8 mouse cellular contexts compared by ENCODE assay signal in the genomic region with DNA sequence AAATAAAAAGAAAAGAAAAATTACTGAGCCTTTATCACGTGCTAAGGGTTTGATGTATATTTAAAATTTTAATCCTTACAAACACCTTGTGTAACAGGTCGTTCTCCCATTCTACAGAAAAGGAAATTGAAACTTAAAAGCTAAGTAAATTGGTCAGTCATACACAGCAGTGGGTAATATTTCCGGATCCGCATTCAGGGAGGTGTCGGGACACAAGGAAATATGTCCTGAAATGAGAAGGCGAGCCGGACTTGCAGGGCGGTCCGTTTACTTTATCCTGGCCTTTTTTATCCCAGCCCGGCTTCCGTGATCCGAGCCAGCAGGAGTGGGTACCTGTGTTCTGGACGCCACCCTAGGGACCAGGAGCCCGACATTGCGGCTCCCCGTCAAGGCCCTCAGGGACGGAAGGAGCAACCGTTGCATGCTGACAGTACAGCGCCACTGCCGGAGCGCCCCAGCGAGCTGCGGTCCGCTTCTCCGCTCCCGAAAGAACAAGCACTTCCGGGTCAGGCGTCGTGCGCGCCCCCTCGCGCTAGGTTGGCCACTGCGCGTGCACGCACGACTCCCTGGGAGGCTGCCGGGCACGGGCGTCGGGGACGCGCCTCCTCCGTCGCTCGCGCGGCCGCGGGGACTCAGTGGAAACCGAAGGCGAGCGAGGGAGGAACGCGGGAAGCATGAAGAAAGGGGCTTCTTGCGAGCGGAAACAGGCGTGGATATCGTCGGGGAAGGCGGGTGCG. TPM values are rescaled to one million over a fixed set of nuclear protein-coding genes. Genes with fewer than 3 reads are reported as not detected.
DNase-seq lines count a peak whose midpoint lies in the region; ATAC-seq and TF ChIP-seq lines count a peak whose summit lies in the region.

A gene (plus strand): TSS at position 508 of the 737 bp plus-strand sequence.
A gene (minus strand): TSS at position 512 of the 737 bp plus-strand sequence.

- H3K9ac ChIP-seq in heart, embryonic 12.5 days: peak within 1 kb of the TSS; percentile 82
- peak within 1 kb of the TSS; percentile 83 for H3K9ac ChIP-seq in kidney, postnatal 0 days (ENCODE audit: low read depth, low read length)
- H3K9ac ChIP-seq in liver, embryonic 11.5 days (ENCODE audit: low read depth, low read length): peak within 1 kb of the TSS; percentile 91
- peak within 1 kb of the TSS; percentile 64 for H3K9ac ChIP-seq in stomach, embryonic 14.5 days (replicated peaks; ENCODE audit: low read depth, low read length)

- WGBS in heart, embryonic 12.5 days: under 1% methylated on average over 62 of the region's 62 CpGs
- WGBS in kidney, postnatal 0 days: under 1% methylated on average over 62 of the region's 62 CpGs
- under 1% methylated on average over 62 of the region's 62 CpGs for WGBS in liver, embryonic 11.5 days
- 1% methylated on average over 62 of the region's 62 CpGs for WGBS in stomach, embryonic 14.5 days

- H3K9me3 ChIP-seq in heart, embryonic 12.5 days (replicated peaks): no peaks in the 10 kb centered on the region
- H3K9me3 ChIP-seq in kidney, postnatal 0 days (replicated peaks; ENCODE audit: low read length): no peaks in the 10 kb centered on the region
- H3K9me3 ChIP-seq in liver, embryonic 11.5 days (ENCODE audit: control insufficient read depth, low read length): no peaks in the 10 kb centered on the region
- H3K9me3 ChIP-seq in stomach, embryonic 14.5 days (ENCODE audit: control insufficient read depth, low read depth, low read length): no peaks in the 10 kb centered on the region

- peaks cover 14% of the 10 kb centered on the region; the same call in 1 of the 2 replicates for H3K4me1 ChIP-seq in heart, embryonic 12.5 days (replicated peaks)
- no peaks in the 10 kb centered on the region for H3K4me1 ChIP-seq in kidney, postnatal 0 days (replicated peaks; ENCODE audit: insufficient read depth, low read length)
- peaks cover 11% of the 10 kb centered on the region for H3K4me1 ChIP-seq in liver, embryonic 11.5 days (replicated peaks; ENCODE audit: control insufficient read depth, insufficient read depth, low read length)
- 0 out of 2 replicates have a peak, but pooled peaks cover 2% of the 10 kb centered on the region for H3K4me1 ChIP-seq in stomach, embryonic 14.5 days (ENCODE audit: control insufficient read depth, insufficient read depth, low read length)

- peak within 1 kb of the TSS; percentile 61 for H3K4me2 ChIP-seq in heart, embryonic 12.5 days
- H3K4me2 ChIP-seq in kidney, postnatal 0 days (ENCODE audit: low read length): peak within 1 kb of the TSS; percentile 58
- peak within 1 kb of the TSS; percentile 80 for H3K4me2 ChIP-seq in liver, embryonic 11.5 days
- peak within 1 kb of the TSS; percentile 61 for H3K4me2 ChIP-seq in stomach, embryonic 14.5 days (replicated peaks; ENCODE audit: low read depth, low read length)

- peak within 1 kb of the TSS; percentile 92 for H3K27ac ChIP-seq in heart, embryonic 12.5 days (ENCODE audit: poor library complexity, severe bottlenecking)
- peak within 1 kb of the TSS; percentile 97 for H3K27ac ChIP-seq in kidney, postnatal 0 days
- peak within 1 kb of the TSS; percentile 92 for H3K27ac ChIP-seq in liver, embryonic 11.5 days (ENCODE audit: low read depth, low read length)
- H3K27ac ChIP-seq in stomach, embryonic 14.5 days (ENCODE audit: low read length): peak within 1 kb of the TSS; percentile 96

- peak within 1 kb of the TSS; percentile 74 for H3K4me3 ChIP-seq in heart, embryonic 12.5 days
- H3K4me3 ChIP-seq in kidney, postnatal 0 days (replicated peaks; ENCODE audit: low read depth, low read length): peak within 1 kb of the TSS; percentile 63
- H3K4me3 ChIP-seq in liver, embryonic 11.5 days (ENCODE audit: low read depth, low read length): peak within 1 kb of the TSS; percentile 61
- peak within 1 kb of the TSS; percentile 67 for H3K4me3 ChIP-seq in stomach, embryonic 14.5 days (ENCODE audit: low read depth, low read length)

- peak; percentile 25; the same call in 1 of the 2 replicates for TF ChIP-seq CTCF in kidney, postnatal 0 days (IDR thresholded peaks at IDR 0.05; ENCODE audit: low read depth)

- H3K36me3 ChIP-seq in heart, embryonic 12.5 days: peaks cover 31% of the 10 kb centered on the region
- H3K36me3 ChIP-seq in kidney, postnatal 0 days (ENCODE audit: insufficient read depth, low read length): 0 out of 2 replicates have a peak, but pooled peaks cover 10% of the 10 kb centered on the region
- H3K36me3 ChIP-seq in liver, embryonic 11.5 days (ENCODE audit: control insufficient read depth, insufficient read depth, low read length): peaks cover 9% of the 10 kb centered on the region
- peaks cover 19% of the 10 kb centered on the region for H3K36me3 ChIP-seq in stomach, embryonic 14.5 days (ENCODE audit: control insufficient read depth, insufficient read depth, low read length)

- DNase-seq in CD4-positive helper T cell, adult 2 months (ENCODE audit: low read depth, low spot score): peak; percentile 98
- DNase-seq in brain, embryonic 18.5 days (ENCODE audit: low read depth, low spot score): peak; percentile 86
- DNase-seq in kidney, postnatal 0 days (ENCODE audit: low spot score): peak; percentile 96
- peak; percentile 98 for DNase-seq in liver, embryonic 11.5 days (ENCODE audit: low spot score)
- DNase-seq in naive thymus-derived CD4-positive, alpha-beta T cell, adult 2 months (ENCODE audit: low read depth): peak; percentile 98

- ATAC-seq in erythroid progenitor cell, adult 5-6 weeks (replicated peaks; ENCODE audit: low FRiP score, poor library complexity, severe bottlenecking): peak; percentile 93
- peak; percentile 90 for ATAC-seq in heart, embryonic 12.5 days (ENCODE audit: insufficient number of reproducible peaks, low FRiP score)
- peak; percentile 87 for ATAC-seq in kidney, postnatal 0 days (replicated peaks; ENCODE audit: low FRiP score, low read depth)
- ATAC-seq in liver, embryonic 11.5 days (replicated peaks; ENCODE audit: low FRiP score): peak; percentile 90
- peak; percentile 90 for ATAC-seq in stomach, embryonic 14.5 days (ENCODE audit: insufficient number of reproducible peaks, insufficient read depth, low FRiP score, low read depth)

- H3K27me3 ChIP-seq in heart, embryonic 12.5 days (replicated peaks): no peaks in the 10 kb centered on the region
- no peaks in the 10 kb centered on the region for H3K27me3 ChIP-seq in kidney, postnatal 0 days (ENCODE audit: insufficient read depth, low read length)
- H3K27me3 ChIP-seq in liver, embryonic 11.5 days (replicated peaks; ENCODE audit: control insufficient read depth, insufficient read depth, low read length): no peaks in the 10 kb centered on the region
- no peaks in the 10 kb centered on the region for H3K27me3 ChIP-seq in stomach, embryonic 14.5 days (ENCODE audit: control insufficient read depth, insufficient read depth, low read length)

RNA-seq across cellular contexts. Expression of the first gene that starts in this region (rescaled TPM):
- total RNA-seq in erythroid progenitor cell, adult 5-6 weeks (2015; ENCODE audit: low replicate concordance): 5.0 and 10.8 TPM in 2 replicates
- total RNA-seq in erythroid progenitor cell, adult 5-6 weeks (2017; ENCODE audit: low replicate concordance): 1.8 TPM in 1 of 2 replicates, not detected in the other
- polyA plus RNA-seq in heart, embryonic 12.5 days (2016; fragmentation: Nextera tagmentation; extraction: Ambion mirVana): 8.3 and 9.6 TPM in 2 replicates
- polyA plus RNA-seq in kidney, postnatal 0 days (2015; fragmentation: Nextera tagmentation; extraction: Ambion mirVana): 24.0 and 24.9 TPM in 2 replicates
- polyA plus RNA-seq in liver, embryonic 11.5 days (2014; fragmentation: Nextera tagmentation; extraction: Ambion mirVana): 19.4 and 22.3 TPM in 2 replicates
- 14.8 and 15.5 TPM in 2 replicates for polyA plus RNA-seq in stomach, embryonic 14.5 days (2014; fragmentation: Nextera tagmentation; extraction: Ambion mirVana)

RNA-seq across cellular contexts. Expression of the second gene that starts in this region (rescaled TPM):
- 2.2 and 2.5 TPM in 2 replicates for total RNA-seq in erythroid progenitor cell, adult 5-6 weeks (2015; ENCODE audit: low replicate concordance)
- 6.2 and 13.8 TPM in 2 replicates for total RNA-seq in erythroid progenitor cell, adult 5-6 weeks (2017; ENCODE audit: low replicate concordance)
- 12.3 and 13.0 TPM in 2 replicates for polyA plus RNA-seq in heart, embryonic 12.5 days (2016; fragmentation: Nextera tagmentation; extraction: Ambion mirVana)
- polyA plus RNA-seq in kidney, postnatal 0 days (2015; fragmentation: Nextera tagmentation; extraction: Ambion mirVana): 6.4 and 7.7 TPM in 2 replicates
- 12.3 and 14.0 TPM in 2 replicates for polyA plus RNA-seq in liver, embryonic 11.5 days (2014; fragmentation: Nextera tagmentation; extraction: Ambion mirVana)
- 7.6 and 9.2 TPM in 2 replicates for polyA plus RNA-seq in stomach, embryonic 14.5 days (2014; fragmentation: Nextera tagmentation; extraction: Ambion mirVana)

Comparison
In these comparisons a context has a peak if more than half of its experiments do, and no peak if none do; other contexts are left out.
1. Peak in every context shown above with its lines: DNase-seq, ATAC-seq, H3K4me3 ChIP-seq and H3K27ac ChIP-seq.